Mouse (Mus musculus): Measurements from ENCODE around the gene Pigyl. TPM values are rescaled to one million over a fixed set of nuclear protein-coding genes. Genes with fewer than 3 reads are reported as not detected.

Gene Pigyl
- 2.9 TPM for polyA plus RNA-seq (2014; fragmentation: Illumina TruSeq; extraction: RNeasy Lipid Tissue Mini Kit (QIAGEN cat#74804))

DNA sequence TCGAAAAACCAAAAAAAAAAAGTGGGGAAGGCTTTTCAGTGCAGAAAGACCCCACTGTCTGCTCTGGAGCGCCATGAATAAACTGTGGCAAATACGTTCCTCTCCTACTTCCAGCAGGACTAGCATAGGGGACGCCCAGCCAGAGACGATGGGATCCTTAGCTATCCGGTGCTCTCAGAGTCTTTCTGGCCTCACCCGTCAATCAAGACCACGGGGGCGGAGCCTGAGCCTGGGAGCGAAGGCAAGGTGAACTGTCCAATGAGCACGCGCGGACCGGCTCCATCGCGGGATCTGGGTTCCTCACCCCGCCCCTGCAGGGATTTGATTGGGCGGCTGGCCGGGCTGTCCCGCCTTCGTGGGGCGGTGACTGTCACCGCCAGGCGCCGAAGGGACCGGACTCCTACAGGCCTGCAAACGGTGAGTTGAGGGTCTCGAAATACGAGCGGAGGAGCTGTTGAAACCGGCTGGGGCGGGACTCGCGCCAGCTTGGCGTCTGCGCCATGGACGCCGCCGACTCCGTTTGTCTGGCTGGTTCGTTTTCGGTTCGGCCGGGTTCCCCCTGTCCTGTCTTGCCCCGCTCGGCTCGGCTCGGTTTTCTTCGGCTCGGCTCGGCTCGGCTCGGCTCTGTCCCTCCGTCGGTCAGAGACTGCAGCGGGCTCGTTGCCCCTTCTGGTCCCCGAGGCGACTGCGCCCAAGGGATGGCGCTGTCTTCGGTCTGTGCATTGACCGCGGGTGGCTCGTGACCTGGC lies at the start of gene Pigyl:
Gene Pigyl, plus strand, starts transcription at position 350 of the 749 bp plus-strand sequence.

DNA sequence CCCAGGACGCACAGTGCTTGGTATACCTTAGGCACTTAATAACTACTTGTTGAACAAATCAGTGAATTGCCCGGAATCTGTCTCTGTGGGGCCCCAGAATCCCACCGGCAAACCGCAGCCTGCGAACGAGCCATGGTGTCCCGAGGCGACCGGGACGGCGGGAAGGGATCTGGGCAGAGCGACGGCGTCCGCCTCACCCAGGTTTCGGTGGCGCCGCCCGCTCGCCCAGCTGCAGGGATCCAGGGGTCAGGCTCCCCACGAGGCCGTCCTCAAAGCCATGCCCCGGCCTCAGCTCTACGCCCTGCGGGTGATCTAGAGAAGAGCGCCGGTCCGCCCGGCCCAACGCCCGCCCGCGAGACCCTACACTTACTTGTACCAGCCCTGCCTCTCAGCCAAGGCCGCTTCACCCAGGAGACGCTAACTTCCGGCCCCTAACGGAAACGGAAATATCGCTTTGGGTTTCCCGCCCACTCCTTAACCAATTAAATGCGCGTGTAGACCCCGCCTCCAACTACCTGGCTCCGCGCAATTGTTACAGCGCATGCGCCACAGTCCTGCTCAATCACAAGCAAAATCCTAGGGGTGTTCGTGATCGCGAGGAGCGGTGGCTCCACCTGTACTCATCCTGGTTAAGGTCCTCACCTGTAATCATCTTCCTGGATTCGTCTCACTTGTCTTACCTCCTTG lies 39.8 kb upstream of the Pigyl start, which contains the start of gene Elof1:
Gene Elof1, minus strand, starts transcription at position 433 of the 687 bp plus-strand sequence.

DNA sequence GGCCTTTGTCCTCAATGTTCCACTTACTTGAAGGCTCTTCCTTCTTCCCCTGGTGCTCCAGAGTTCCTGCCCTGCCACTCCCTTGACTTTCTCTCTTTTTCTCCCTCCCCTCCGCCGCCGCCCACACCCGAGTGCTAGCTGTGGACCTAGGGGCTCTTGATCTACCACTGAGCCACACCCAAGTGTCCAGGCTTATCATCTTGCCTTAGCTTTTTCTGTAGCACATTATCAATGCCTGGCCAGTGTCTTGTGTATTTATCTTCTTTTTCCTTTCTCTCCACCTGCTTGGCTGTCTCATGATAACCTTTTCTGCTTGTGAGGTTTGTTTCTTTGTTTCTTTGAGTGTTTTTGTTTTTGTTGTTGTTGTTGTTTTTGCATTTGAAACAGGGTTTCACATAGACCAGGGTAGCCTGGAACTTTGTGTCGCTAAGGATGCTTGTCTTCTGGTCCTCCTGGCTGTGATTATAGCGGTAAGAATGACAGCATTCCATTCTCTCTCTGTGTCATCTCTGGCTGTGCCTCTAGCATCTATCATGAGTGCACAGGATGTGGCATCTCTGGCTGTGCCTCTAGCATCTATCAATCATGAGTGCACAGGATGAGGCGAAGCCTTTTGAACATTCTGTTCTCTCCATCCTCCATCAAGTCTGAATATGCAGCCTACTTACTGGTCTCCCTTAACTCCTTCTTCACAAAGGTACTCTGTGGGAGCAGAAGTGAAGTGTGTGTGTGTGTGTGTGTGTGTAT lies 20.8 kb upstream of the Pigyl start, which contains the start of gene Acp5:
Gene Acp5, minus strand, starts transcription at position 68 of the 747 bp plus-strand sequence.

DNA sequence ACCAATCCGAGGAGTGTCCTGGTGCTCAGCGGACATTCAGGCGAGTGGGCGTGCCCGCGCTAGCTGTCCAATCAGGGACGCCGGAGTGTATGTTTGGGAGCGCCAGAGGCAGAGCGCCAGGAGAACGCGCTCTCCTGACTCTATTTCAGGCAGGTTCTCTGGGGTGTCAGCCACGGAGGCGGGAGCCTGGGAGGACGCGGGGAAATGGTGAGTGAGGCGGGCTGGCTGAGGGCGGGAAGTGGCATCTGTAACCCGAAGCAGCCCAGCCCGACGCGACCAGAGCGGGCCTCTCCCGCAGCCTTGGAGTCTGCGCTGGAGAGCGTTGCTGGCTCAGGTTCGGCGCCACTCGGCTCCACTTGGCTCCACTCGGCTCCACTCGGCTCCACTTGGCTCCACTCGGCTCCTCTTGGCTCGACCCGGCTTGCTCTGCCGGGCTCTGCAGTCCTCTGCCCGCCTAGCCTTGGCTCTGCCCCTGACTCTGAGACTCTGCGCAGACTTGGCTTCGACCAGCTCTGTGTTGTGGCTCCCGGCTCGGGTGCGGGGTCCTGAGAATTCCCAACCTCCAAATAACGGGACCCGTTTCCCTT lies 31.5 kb downstream of the Pigyl start, which contains the start of gene Zfp872:
Gene Zfp872, plus strand, starts transcription at position 66 of the 587 bp plus-strand sequence.

Other genes with a start within 250 kb of the Pigyl start
- 4.4 TPM for gene Rab3d, start 238.7 kb upstream of the Pigyl start, polyA plus RNA-seq (2014; fragmentation: Illumina TruSeq; extraction: RNeasy Lipid Tissue Mini Kit (QIAGEN cat#74804))
- 0.43 TPM for gene Ccdc159, start 229.4 kb upstream of the Pigyl start, polyA plus RNA-seq (2014; fragmentation: Illumina TruSeq; extraction: RNeasy Lipid Tissue Mini Kit (QIAGEN cat#74804))
- 0.46 TPM for gene Tmem205, start 229.3 kb upstream of the Pigyl start, polyA plus RNA-seq (2014; fragmentation: Illumina TruSeq; extraction: RNeasy Lipid Tissue Mini Kit (QIAGEN cat#74804))
- gene Plppr2, start 219.8 kb upstream of the Pigyl start, polyA plus RNA-seq (2014; fragmentation: Illumina TruSeq; extraction: RNeasy Lipid Tissue Mini Kit (QIAGEN cat#74804)), result 0.40 TPM
- 4.3 TPM for gene Swsap1, start 201.1 kb upstream of the Pigyl start, polyA plus RNA-seq (2014; fragmentation: Illumina TruSeq; extraction: RNeasy Lipid Tissue Mini Kit (QIAGEN cat#74804))
- not detected for gene Epor, start 193.3 kb upstream of the Pigyl start, polyA plus RNA-seq (2014; fragmentation: Illumina TruSeq; extraction: RNeasy Lipid Tissue Mini Kit (QIAGEN cat#74804))
- 0.26 TPM for gene Rgl3, start 167.4 kb upstream of the Pigyl start, polyA plus RNA-seq (2014; fragmentation: Illumina TruSeq; extraction: RNeasy Lipid Tissue Mini Kit (QIAGEN cat#74804))
- 0.77 TPM for gene Ccdc151, start 154.2 kb upstream of the Pigyl start, polyA plus RNA-seq (2014; fragmentation: Illumina TruSeq; extraction: RNeasy Lipid Tissue Mini Kit (QIAGEN cat#74804))
- gene Prkcsh, start 154.0 kb upstream of the Pigyl start, polyA plus RNA-seq (2014; fragmentation: Illumina TruSeq; extraction: RNeasy Lipid Tissue Mini Kit (QIAGEN cat#74804)), result 7.8 TPM
- gene Elavl3, start 104.8 kb upstream of the Pigyl start, polyA plus RNA-seq (2014; fragmentation: Illumina TruSeq; extraction: RNeasy Lipid Tissue Mini Kit (QIAGEN cat#74804)), result 0.29 TPM
- gene Gm49318, start 85.6 kb upstream of the Pigyl start, polyA plus RNA-seq (2014; fragmentation: Illumina TruSeq; extraction: RNeasy Lipid Tissue Mini Kit (QIAGEN cat#74804)), result not detected
- gene Zfp653, start 85.5 kb upstream of the Pigyl start, polyA plus RNA-seq (2014; fragmentation: Illumina TruSeq; extraction: RNeasy Lipid Tissue Mini Kit (QIAGEN cat#74804)), result not detected
- gene Ecsit, start 71.4 kb upstream of the Pigyl start, polyA plus RNA-seq (2014; fragmentation: Illumina TruSeq; extraction: RNeasy Lipid Tissue Mini Kit (QIAGEN cat#74804)), result 2.0 TPM
- gene Cnn1, start 57.6 kb upstream of the Pigyl start, polyA plus RNA-seq (2014; fragmentation: Illumina TruSeq; extraction: RNeasy Lipid Tissue Mini Kit (QIAGEN cat#74804)), result 270 TPM
- 7.4 TPM for gene Elof1, start 39.7 kb upstream of the Pigyl start, polyA plus RNA-seq (2014; fragmentation: Illumina TruSeq; extraction: RNeasy Lipid Tissue Mini Kit (QIAGEN cat#74804))
- 0.46 TPM for gene Acp5, start 21.1 kb upstream of the Pigyl start, polyA plus RNA-seq (2014; fragmentation: Illumina TruSeq; extraction: RNeasy Lipid Tissue Mini Kit (QIAGEN cat#74804))
- 4.7 TPM for gene Zfp872, start 31.2 kb downstream of the Pigyl start, polyA plus RNA-seq (2014; fragmentation: Illumina TruSeq; extraction: RNeasy Lipid Tissue Mini Kit (QIAGEN cat#74804))
- 84.3 TPM for gene Zfp809, start 68.9 kb downstream of the Pigyl start, polyA plus RNA-seq (2014; fragmentation: Illumina TruSeq; extraction: RNeasy Lipid Tissue Mini Kit (QIAGEN cat#74804))
- gene Zfp599, start 103.0 kb downstream of the Pigyl start, polyA plus RNA-seq (2014; fragmentation: Illumina TruSeq; extraction: RNeasy Lipid Tissue Mini Kit (QIAGEN cat#74804)), result 3.5 TPM
- 29.3 TPM for gene Zfp810, start 150.8 kb downstream of the Pigyl start, polyA plus RNA-seq (2014; fragmentation: Illumina TruSeq; extraction: RNeasy Lipid Tissue Mini Kit (QIAGEN cat#74804))
- gene Anln, start 232.3 kb downstream of the Pigyl start, polyA plus RNA-seq (2014; fragmentation: Illumina TruSeq; extraction: RNeasy Lipid Tissue Mini Kit (QIAGEN cat#74804)), result 54.5 TPM